Mouse (Mus musculus) activated CD4-positive, CD25-positive, alpha-beta regulatory T cell, adult 4 months (primary cell): ENCODE data around the gene Slc45a3. TPM values are rescaled to one million over a fixed set of nuclear protein-coding genes. Genes with fewer than 3 reads are reported as not detected.

Experiments
- ATAC-seq: one replicate; pipeline ENCODE4 v1.8.0; 2017
- polyA plus RNA-seq, 2 experiments: library from polyadenylated mRNA; unstranded; fragments of 100-300 nt; shearing (Covaris generic); gene quantifications; one replicate each; pipeline ENCODE4 v1.2.1; 2017

Slc45a3 gene
- polyA plus RNA-seq, 2 experiments from 2014 or later, result not detected

DNA sequence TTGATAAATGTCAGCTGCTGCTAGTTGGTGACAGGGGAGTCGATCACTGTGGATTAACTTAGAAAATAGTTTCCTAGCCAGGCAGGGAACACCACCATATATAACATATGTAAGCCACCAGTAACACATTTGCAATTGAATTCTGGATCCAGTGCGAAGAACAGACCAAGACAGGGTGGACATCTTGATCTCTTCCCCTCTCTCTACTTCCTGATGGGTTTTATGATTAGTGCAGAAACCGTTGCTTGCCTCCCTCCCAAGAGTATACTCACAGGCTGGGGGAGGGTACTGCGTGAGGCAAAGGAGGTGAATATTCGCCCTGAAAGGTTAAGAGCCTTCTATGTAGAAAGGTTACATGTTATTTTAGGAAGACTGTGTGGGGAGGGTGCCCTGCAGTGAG lies 3.1 kb downstream of the Slc45a3 start:
- ATAC-seq, result no peak

DNA sequence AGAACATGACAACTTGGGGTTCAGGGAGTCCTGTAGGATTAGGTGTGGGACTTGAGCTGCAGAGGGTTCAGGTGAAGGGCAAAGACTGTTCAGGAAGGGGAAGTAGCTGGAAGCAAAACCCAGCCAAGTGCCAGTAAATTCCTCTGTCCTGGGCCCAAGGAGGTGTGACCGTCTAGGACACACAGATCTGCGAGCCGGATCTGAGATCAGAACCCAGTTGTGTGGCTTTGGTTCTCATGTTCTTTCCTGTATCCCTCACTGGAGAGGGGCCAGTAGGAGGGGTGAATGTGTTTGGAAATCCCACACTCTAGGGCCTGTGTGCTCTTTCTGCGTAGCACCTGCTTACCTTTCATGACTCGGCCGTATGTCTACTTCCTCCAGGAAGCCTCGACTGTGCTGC lies 4.6 kb downstream of the Slc45a3 start:
- ATAC-seq, result no peak

DNA sequence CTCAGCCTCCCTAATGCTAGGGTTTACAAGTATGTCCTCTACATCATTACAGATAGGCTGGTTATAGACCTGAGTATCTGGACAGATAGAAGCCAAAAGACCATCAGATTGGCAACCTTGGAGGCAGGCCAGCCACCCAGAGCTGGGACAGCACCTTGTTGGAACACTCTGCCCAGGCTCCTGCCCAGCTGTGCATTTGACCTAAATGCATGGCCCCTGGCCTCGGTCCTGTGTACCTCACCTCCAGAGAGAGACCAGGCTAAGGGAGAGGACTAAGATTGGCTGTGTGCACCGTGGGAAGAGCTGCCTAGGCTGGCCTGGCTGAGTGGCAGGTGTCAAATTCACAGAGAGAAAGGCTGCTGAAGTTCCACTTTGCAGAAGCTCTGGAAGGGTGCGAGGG lies 5.8 kb downstream of the Slc45a3 start:
- ATAC-seq, result no peak

DNA sequence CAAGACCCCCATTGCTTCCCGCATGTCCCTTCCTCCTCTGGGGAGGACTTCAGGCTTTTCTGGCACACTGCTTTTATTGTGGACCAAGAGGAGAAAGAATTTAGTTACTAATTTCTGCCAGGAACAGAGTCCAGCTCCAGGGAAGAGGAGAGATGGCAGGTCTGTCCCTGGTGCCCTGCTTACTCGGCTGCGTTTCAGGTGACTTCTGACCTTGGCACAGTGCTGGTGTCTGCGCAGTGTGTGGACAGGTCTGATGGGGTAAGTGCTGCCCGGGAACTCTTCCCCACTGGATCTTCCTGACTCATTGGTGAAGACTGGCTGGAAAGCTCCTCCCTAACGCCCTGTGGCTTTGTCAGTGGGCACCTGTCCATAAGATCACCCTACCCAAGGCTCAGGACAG lies 6.2 kb downstream of the Slc45a3 start:
- ATAC-seq, result no peak

DNA sequence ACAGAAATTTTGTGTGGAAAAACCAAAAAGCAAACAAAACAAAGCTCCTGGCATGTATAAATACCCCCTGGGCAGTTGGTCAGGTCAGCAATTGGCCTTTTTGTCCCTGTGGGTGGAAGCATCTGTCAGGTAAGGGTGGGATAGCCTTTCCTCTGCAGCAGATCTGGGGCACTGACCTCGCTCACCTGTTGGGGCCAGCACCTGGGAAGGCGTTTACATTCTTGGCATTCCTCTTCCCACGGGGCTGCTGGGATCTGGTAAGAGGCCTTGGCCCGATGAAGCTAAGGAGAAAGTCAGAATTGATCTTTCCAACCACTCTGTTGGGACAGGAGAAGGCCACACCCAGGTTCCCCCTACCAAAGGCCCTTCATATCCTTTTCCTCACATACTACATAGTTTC lies 7.1 kb downstream of the Slc45a3 start:
- no peak for ATAC-seq

- ATAC-seq, result no peak
These were observed 7.5 kb downstream of the Slc45a3 start for GRCm38 (mm10) chr1:131970322-131970660.

DNA sequence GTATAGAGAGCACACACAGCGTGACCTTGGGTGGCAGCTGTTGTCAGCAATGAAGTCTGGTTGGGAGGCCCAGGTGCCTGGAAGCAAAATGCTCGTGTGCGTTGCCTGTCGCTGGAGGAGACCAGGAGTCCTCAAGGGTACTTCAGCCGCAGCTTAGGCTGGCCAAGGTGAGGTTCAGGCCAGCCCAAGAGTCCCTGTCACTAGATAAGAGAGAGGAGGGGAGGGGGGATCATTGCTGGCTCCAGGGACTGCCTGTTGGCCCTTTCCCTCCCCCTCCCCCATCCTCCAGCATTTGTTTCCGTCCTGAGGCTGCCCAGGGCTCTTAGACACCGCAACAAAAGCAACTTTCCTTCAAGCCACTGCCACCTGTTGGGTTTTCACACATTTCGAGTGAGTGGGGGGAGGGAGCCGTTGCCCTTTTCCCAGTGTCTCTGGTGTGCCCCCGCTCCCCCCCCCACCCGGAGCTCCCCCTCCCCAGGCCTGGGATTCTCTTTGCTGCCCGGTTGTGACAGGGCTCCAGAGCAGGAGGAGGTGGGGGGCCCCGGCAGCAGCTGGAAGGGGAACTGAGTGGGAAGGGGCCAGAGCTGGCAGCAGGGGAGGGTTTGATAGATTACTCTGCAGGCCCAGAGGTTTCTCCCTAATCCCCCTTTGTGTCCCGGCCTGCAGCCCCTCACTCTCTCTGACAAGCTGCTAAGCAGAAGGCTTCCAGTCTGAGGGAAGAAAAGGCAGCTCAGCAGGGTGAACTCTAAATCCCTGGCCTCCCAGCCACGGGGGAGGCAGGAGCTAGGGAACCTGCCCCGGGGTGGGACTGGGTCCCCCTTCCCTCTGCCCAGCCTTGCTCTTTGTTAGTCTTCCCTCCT lies 8.1 kb downstream of the Slc45a3 start:
- ATAC-seq, result no peak

DNA sequence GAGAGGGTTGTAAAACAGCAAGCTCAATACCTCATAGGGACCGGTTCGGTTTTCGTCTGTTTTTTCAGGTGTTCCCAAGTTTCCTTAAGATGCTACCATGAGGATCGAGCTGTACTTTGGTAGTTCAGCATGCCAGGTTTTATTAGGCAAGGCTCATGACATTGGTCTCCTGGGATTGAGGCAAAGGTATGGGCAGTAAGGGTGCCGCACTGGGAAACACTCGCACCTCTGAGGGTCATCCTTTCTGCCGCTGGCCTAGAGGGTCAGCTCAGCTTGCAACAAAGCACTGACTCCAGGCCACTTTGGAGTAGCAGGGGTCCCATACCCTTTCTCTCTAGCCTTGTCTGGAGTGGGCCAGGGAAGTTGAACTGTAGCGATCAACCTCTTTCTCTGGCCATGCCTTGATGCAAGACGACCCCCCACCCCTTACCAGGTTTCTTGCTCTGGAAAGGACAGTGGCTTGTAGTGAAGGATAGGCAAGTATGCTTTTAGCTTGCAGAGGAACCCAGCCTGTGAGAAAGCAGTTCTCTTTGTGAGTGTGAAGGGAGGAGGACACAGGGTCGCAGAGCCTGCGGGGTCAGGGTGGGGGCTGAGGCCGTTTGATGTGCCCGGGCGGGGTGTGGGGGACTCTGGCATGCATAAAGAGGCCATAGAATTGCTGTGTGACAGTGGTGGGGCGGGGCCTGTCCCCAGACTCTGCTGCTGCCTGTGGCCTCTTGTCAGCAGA lies 9.2 kb downstream of the Slc45a3 start:
- no peak for ATAC-seq

DNA sequence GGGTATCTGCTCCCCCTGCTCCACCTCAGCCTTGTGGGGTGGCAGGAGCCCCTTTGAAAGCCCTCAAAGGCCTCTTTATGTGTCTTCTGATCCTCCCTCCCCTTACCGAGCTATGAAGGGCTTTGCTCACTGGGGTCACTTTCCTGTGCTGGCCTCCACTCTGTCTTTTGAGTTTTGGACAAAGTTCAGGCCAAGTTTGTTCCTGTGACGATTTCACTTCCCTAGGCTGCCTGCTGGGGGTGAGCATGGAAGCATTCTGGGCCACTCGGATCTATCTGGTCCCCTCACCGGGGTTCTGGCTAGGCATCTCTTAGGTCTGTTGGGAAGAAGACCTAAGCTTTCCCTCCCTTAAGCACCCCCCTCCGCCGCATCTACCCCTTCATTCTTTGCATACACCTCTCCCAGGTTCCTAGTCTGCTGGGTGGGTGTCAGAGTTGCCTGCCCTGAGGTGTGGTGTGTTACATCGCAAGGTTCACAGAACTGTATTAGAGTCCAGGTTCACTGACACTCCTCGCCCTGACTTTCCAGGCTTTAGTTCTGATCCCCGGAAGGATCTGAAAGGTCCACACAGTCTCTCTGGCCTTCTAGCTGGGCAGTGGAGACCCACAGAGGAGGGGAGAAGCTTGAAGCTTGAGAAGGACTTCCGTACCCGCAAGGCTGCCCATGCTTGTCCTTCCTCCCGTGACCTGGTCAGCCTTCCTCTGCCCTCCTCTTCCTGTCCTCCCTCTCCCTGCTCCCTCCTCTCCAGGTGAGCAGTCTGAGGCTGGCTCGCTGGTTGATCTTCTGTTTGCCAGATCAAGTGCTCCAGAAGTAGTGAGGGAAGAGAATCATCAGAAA lies 9.9 kb downstream of the Slc45a3 start:
- ATAC-seq, result no peak

- ATAC-seq, result no peak
These were observed 11.2 kb downstream of the Slc45a3 start for GRCm38 (mm10) chr1:131973991-131974390.

DNA sequence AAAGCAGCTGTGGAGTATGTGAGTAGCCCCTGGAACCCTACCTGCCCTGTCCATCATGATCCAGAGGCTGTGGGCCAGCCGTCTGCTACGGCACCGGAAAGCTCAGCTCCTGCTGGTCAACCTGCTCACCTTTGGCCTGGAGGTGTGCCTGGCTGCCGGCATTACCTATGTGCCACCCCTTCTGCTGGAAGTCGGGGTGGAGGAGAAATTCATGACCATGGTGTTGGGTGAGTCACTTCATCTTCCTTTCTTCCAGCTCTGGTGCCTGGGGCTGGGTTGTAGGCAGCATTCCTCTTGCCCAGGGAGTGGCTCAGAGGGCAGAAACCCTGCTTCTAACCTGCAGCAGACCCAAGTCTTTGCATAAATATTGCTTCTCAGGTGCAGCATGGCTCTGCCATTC lies 14.1 kb downstream of the Slc45a3 start:
- ATAC-seq, result no peak

DNA sequence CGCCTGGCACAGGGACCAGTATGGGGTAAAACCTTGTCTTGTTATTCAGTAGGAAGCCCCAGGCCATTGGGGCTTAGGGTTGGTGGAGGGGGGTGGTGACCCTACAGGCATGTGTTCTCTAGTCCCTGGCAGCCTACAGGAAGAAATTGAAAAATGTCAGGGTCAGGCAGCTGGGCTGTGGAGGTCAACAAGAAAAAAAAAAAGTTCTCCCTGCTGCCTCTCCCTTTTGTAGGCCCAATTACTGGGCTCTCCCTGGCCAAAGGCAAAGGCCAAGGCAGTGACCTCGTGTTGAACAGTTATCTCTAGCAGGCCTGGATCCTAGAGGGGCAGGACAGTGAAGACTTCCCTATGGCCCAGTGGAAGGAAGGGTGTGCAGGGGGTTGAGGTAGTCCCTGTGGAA lies 17.7 kb downstream of the Slc45a3 start:
- no peak for ATAC-seq

- ATAC-seq, result peak; percentile 66
These were observed 18.7 kb downstream of the Slc45a3 start for GRCm38 (mm10) chr1:131981378-131982013.

- ATAC-seq, result peak; percentile 73
These were observed 20.1 kb downstream of the Slc45a3 start for GRCm38 (mm10) chr1:131982907-131983306.

DNA sequence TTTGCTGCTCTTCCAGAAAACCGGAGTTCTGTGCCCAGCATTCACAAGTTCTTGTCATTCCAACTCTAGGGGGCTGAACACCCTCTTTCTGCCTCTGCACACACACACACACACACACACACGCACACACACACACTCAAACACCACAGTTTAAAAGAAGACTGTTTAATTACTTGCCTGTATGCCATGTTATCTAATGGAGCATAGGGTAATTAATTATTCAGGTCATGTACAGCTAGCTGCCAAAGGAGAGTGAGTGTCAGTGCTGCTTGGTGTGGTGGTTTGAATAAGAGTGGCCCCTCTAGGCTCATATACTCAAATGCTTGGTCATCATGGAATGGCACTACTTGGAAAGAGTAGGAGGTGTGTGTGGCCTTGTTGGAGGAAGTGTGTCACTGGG lies 21.0 kb downstream of the Slc45a3 start:
- no peak for ATAC-seq

GRCm38 (mm10) chr1:131987432-131987831 lies 24.7 kb downstream of the Slc45a3 start:
- no peak for ATAC-seq

DNA sequence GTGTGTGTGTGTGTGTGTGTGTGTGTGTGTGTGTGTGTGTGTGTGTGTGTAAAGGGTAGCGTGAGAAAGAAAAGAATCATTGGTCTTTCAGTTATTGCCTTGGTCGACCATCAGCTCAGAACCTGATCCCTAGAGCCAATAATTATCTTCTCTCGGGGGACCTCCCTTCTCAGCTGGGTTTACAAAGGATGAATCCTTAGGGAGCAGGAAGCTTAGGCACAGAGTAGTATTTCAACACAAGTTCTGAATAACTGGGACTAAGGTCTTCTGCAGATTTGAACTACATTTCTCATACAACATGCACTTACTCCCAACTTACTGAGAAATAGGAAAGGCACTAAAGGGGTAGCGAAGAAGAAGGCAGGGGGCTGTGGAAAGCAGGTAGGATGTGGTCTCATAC lies 26.7 kb downstream of the Slc45a3 start:
- no peak for ATAC-seq

GRCm38 (mm10) chr1:131990083-131990760 lies 27.5 kb downstream of the Slc45a3 start:
- ATAC-seq, result no peak

DNA sequence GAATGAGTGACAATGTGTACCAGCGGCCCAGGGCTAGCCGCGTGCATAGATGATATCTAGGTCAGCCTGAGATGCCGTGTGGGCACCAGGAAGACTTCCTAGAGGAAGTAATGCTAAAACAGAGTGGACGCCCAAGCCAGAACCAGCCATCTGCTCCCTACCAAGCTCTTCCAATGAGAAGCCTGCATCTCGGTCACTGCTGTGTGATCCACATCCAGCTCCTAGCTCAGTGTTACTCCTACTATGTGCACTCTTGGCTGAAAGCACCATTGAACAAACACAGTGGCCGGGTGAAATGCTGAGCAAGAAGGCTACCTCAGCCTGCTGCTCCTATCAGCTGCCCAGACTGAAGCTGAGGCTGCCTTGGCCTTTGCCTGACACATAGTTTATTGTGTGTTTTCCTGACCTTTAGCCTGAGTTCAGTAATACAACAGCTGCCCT lies 29.8 kb downstream of the Slc45a3 start:
- no peak for ATAC-seq

GRCm38 (mm10) chr1:131993169-131994040 lies 30.6 kb downstream of the Slc45a3 start:
- no peak for ATAC-seq

DNA sequence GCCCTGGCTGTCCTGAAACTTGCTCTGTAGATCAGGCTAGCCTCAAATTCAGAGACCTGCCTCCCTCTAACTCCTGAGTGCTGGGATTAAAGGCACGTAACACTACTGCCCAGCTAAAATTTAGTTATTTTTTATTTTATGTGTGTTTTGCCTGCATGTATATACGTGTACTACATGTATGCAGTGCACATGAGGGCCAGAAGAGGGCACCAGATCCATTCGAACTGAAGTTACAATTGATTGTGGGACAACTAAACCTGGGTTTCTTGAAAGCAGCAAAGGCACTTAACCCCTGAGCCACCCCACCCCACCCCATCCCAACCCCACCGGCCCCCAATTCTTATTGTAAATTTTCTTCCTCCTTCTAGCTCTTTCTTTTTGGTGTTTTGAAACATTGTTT lies 32.3 kb downstream of the Slc45a3 start:
- ATAC-seq, result no peak
